Mouse (Mus musculus) stomach, embryonic 15.5 days (tissue): ENCODE measurements at regions not wholly inside any gene's neighbourhood (a gene's known extent, or its start where the extent isn't known, plus 50 kb on each side); places are given as distances from the start of the nearest gene placed in this dataset.

Experiments
- ATAC-seq: fragments of 200-750 bp; cut with Nextera tagmentation; 2 replicates; pipeline ENCODE4 v1.8.0; 2017; ENCODE audit warnings: low read depth, moderate number of reproducible peaks, moderate TSS enrichment; ENCODE audit not compliant: insufficient read depth, low FRiP score
- H3K27ac ChIP-seq: fragments of 300-500 bp; sonication (generic); 2 replicates; pipeline ENCODE4 v1.5.1; 2015; ENCODE audit warnings: mild to moderate bottlenecking, inconsistent platforms
- H3K27me3 ChIP-seq: fragments of 300-500 bp; sonication (generic); replicated peaks from 2 replicates; pipeline ENCODE4 v1.6.1; 2015; ENCODE audit warnings: inconsistent platforms
- H3K36me3 ChIP-seq: fragments of 300-500 bp; sonication (generic); 2 replicates; pipeline ENCODE4 v1.6.1; 2015; ENCODE audit warnings: inconsistent platforms
- H3K4me1 ChIP-seq: fragments of 300-500 bp; sonication (generic); 2 replicates; pipeline ENCODE4 v1.6.1; 2015; ENCODE audit warnings: inconsistent platforms
- H3K4me2 ChIP-seq: fragments of 300-500 bp; sonication (generic); 2 replicates; pipeline ENCODE4 v1.6.1; 2015; ENCODE audit warnings: mild to moderate bottlenecking, inconsistent platforms
- H3K4me3 ChIP-seq: fragments of 300-500 bp; sonication (generic); replicated peaks from 2 replicates; pipeline ENCODE4 v1.5.1; 2015; ENCODE audit warnings: inconsistent platforms
- H3K9ac ChIP-seq: fragments of 300-500 bp; sonication (generic); 2 replicates; pipeline ENCODE4 v1.6.1; 2015; ENCODE audit warnings: inconsistent platforms
- H3K9me3 ChIP-seq: fragments of 300-500 bp; sonication (generic); 2 replicates; pipeline ENCODE4 v1.6.1; 2016; ENCODE audit warnings: inconsistent platforms
- WGBS: fragments of 180-500 bp; shearing (Covaris S2); methylation state at CpG from one replicate; pipeline ENCODE4 v1.1.7; 2015; 5-methylcytosine and 5-hydroxymethylcytosine counted together

DNA sequence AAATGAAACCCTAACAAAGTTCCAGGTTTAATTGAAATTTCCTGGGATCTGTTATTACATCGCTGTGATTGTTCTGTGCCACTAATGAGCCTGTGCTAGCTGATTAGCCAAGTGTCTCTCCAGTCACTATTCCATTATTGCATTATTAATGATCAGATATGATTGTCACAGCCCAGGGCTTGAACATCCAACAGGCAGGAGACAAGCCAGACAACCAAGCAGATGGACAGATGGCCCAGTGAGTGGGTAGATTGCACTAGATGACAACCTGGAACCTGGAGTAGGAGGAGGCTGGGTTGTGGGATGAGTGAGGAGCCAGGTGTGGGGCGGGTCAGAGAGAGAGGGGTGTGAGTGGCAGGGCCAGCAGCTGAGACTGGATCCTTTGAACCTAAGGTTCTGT, 161.6 kb downstream of the Trim29 start:
- Histone ChIP-seq H3K4me1 (no peaks in the 10 kb centered on the region), H3K4me2 (no peak overlapping the region), H3K9ac (no peak overlapping the region)

GRCm38 (mm10) chr9:43473164-43473563, 162.5 kb downstream of the Trim29 start:
- no peak overlapping the region for H3K4me2 ChIP-seq
- no peak for ATAC-seq
- 71% methylated on average over 1 of the region's 1 CpGs for WGBS

More for the DNA sequence above, 161.6 kb downstream of the Trim29 start:
- no peaks in the 10 kb centered on the region for H3K36me3 ChIP-seq
- WGBS, result 61% methylated on average over 2 of the region's 2 CpGs
- H3K9me3 ChIP-seq, result no peaks in the 10 kb centered on the region
- H3K27ac ChIP-seq, result no peak overlapping the region
- H3K4me3 ChIP-seq, result no peak overlapping the region
- no peaks in the 10 kb centered on the region for H3K27me3 ChIP-seq
- no peak for ATAC-seq

GRCm38 (mm10) chr9:43473601-43474302, 163.1 kb downstream of the Trim29 start:
- no peaks in the 10 kb centered on the region for H3K36me3 ChIP-seq
- 61% methylated on average over 16 of the region's 16 CpGs for WGBS

More at GRCm38 (mm10) chr9:43473164-43473563, 162.5 kb downstream of the Trim29 start:
- no peaks in the 10 kb centered on the region for H3K27me3 ChIP-seq
- H3K27ac ChIP-seq, result no peak overlapping the region
- no peaks in the 10 kb centered on the region for H3K4me1 ChIP-seq
- no peaks in the 10 kb centered on the region for H3K9me3 ChIP-seq
- no peak overlapping the region for H3K4me3 ChIP-seq
- H3K36me3 ChIP-seq, result no peaks in the 10 kb centered on the region
- no peak overlapping the region for H3K9ac ChIP-seq

DNA sequence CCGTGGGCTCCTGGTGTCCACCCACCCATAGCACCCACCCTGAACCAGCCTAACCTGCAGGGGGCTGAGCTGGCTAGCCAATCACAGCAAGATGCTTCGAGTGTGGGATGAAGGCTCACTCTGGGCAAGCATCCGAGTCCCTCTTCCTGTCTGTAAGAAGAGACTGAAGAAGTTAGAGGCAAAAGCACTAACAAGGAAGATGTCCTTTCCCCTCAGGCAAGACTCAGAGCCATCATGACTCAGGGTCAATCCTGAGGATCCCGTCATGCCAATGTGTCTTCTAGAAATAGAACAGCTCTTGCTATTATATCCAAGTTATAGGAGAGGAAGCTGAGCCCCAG, 163.6 kb downstream of the Trim29 start:
- H3K4me2 ChIP-seq, result no peak overlapping the region
- no peak overlapping the region for H3K9ac ChIP-seq
- no peaks in the 10 kb centered on the region for H3K9me3 ChIP-seq
- no peaks in the 10 kb centered on the region for H3K4me1 ChIP-seq
- no peak overlapping the region for H3K4me3 ChIP-seq
- no peak for ATAC-seq
- H3K27ac ChIP-seq, result no peak overlapping the region
- no peaks in the 10 kb centered on the region for H3K36me3 ChIP-seq
- WGBS, result 76% methylated on average over 4 of the region's 4 CpGs
- no peaks in the 10 kb centered on the region for H3K27me3 ChIP-seq

More at GRCm38 (mm10) chr9:43473601-43474302, 163.1 kb downstream of the Trim29 start:
- Histone ChIP-seq H3K4me3 (no peak overlapping the region), H3K9ac (no peak overlapping the region), H3K27ac (no peak overlapping the region), H3K9me3 (no peaks in the 10 kb centered on the region), H3K4me2 (no peak overlapping the region), H3K27me3 (no peaks in the 10 kb centered on the region), H3K4me1 (no peaks in the 10 kb centered on the region)
- ATAC-seq, result no peak

GRCm38 (mm10) chr9:43480826-43481591, 170.4 kb downstream of the Trim29 start:
- no peaks in the 10 kb centered on the region for H3K9me3 ChIP-seq
- H3K4me3 ChIP-seq, result no peak overlapping the region
- WGBS, result 52% methylated on average over 3 of the region's 3 CpGs
- no peak overlapping the region for H3K9ac ChIP-seq
- no peaks in the 10 kb centered on the region for H3K27me3 ChIP-seq
- H3K4me1 ChIP-seq, result no peaks in the 10 kb centered on the region
- no peaks in the 10 kb centered on the region for H3K36me3 ChIP-seq
- H3K27ac ChIP-seq, result no peak overlapping the region
- no peak for ATAC-seq
- no peak overlapping the region for H3K4me2 ChIP-seq

GRCm38 (mm10) chr9:43482101-43483090, 171.7 kb downstream of the Trim29 start:
- no peak overlapping the region for H3K4me3 ChIP-seq
- H3K4me1 ChIP-seq, result no peaks in the 10 kb centered on the region
- 62% methylated on average over 11 of the region's 11 CpGs for WGBS
- H3K4me2 ChIP-seq, result no peak overlapping the region
- no peaks in the 10 kb centered on the region for H3K36me3 ChIP-seq
- no peak for ATAC-seq
- no peaks in the 10 kb centered on the region for H3K9me3 ChIP-seq
- no peak overlapping the region for H3K9ac ChIP-seq
- no peak overlapping the region for H3K27ac ChIP-seq
- H3K27me3 ChIP-seq, result no peaks in the 10 kb centered on the region

GRCm38 (mm10) chr9:43483195-43483594, 172.5 kb downstream of the Trim29 start:
- H3K9ac ChIP-seq, result no peak overlapping the region
- H3K4me2 ChIP-seq, result no peak overlapping the region
- no peak overlapping the region for H3K27ac ChIP-seq
- no peaks in the 10 kb centered on the region for H3K9me3 ChIP-seq
- WGBS, result 72% methylated on average over 2 of the region's 2 CpGs
- H3K27me3 ChIP-seq, result no peaks in the 10 kb centered on the region
- ATAC-seq, result no peak
- H3K4me3 ChIP-seq, result no peak overlapping the region
- H3K4me1 ChIP-seq, result no peaks in the 10 kb centered on the region
- H3K36me3 ChIP-seq, result no peaks in the 10 kb centered on the region

GRCm38 (mm10) chr9:43483906-43484305, 173.3 kb downstream of the Trim29 start:
- H3K4me2 ChIP-seq, result no peak overlapping the region
- no peak overlapping the region for H3K9ac ChIP-seq
- H3K36me3 ChIP-seq, result no peaks in the 10 kb centered on the region
- H3K27ac ChIP-seq, result no peak overlapping the region
- H3K4me3 ChIP-seq, result no peak overlapping the region
- no peaks in the 10 kb centered on the region for H3K27me3 ChIP-seq
- H3K4me1 ChIP-seq, result no peaks in the 10 kb centered on the region
- WGBS, result 86% methylated on average over 2 of the region's 2 CpGs
- ATAC-seq, result no peak
- no peaks in the 10 kb centered on the region for H3K9me3 ChIP-seq

- no peak overlapping the region for H3K9ac ChIP-seq
- ATAC-seq, result no peak
- H3K9me3 ChIP-seq, result no peaks in the 10 kb centered on the region
- H3K4me3 ChIP-seq, result no peak overlapping the region
- no peak overlapping the region for H3K4me2 ChIP-seq
- 46% methylated on average over 4 of the region's 4 CpGs for WGBS
- no peaks in the 10 kb centered on the region for H3K36me3 ChIP-seq
- H3K27ac ChIP-seq, result no peak overlapping the region
- no peaks in the 10 kb centered on the region for H3K4me1 ChIP-seq
- no peaks in the 10 kb centered on the region for H3K27me3 ChIP-seq
Observed at GRCm38 (mm10) chr9:43486704-43487103, 176.1 kb downstream of the Trim29 start.

DNA sequence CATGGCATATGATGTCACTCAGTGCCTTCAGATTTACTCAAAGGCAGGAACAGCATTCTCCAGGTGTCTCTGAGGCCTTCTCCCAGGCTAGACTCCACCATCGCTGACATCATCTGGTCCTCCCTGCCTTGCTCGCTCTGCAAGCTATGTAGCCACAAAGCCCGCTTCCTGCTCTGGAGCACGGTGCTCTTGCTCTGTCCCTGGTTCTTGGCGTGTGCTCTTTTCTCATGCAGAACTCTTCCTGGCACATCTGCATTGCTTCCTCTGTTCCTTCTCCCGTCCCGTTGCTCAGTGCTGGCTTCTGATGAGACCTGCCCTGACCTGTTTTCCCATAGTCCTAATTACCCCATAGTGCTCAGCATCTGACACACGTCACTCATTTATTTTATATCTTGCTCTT, 178.6 kb downstream of the Trim29 start:
- H3K9ac ChIP-seq, result no peak overlapping the region
- no peak for ATAC-seq
- no peak overlapping the region for H3K4me3 ChIP-seq
- no peaks in the 10 kb centered on the region for H3K36me3 ChIP-seq
- no peak overlapping the region for H3K27ac ChIP-seq
- H3K9me3 ChIP-seq, result no peaks in the 10 kb centered on the region
- no peaks in the 10 kb centered on the region for H3K4me1 ChIP-seq
- WGBS, result 64% methylated on average over 8 of the region's 8 CpGs
- no peaks in the 10 kb centered on the region for H3K27me3 ChIP-seq
- no peak overlapping the region for H3K4me2 ChIP-seq

DNA sequence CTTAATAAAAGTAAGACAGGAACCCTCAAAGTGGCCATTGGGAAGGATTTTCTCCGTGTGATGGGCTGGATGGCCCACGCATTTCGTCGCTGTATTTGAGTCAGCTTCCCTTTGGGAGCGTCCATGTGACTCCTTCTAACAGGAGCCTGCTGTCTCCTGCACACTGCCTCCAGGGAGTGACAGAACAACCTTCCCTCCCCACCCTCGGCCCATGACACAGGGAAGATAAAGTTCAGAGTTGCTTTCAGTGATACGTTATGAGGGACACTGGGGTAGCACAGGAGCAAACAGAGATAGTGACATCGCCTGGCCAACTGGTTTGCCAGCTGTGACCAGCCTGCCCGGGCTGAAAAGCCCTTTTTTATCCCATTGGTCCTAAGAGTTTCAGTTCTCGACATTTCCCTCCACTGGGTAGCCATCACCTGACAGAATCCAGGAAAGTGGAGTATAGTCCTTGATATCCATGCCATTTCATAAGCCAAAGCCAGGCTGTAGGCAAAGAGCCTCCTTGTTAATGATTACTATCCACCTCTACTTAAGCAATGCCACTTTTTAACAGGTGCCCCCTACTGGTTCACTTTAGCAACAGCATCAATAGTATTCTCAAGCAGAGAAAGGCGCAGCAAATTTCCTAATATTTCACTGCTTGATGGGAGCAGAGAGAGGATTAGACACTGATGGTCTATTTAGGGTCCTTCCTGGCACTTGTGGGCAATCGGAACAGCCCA, 180.5 kb downstream of the Trim29 start:
- no peak for ATAC-seq
- H3K4me3 ChIP-seq, result no peak overlapping the region
- H3K4me2 ChIP-seq, result no peak overlapping the region
- no peak overlapping the region for H3K9ac ChIP-seq
- 60% methylated on average over 12 of the region's 12 CpGs for WGBS
- H3K36me3 ChIP-seq, result no peaks in the 10 kb centered on the region
- no peaks in the 10 kb centered on the region for H3K4me1 ChIP-seq
- H3K9me3 ChIP-seq, result no peaks in the 10 kb centered on the region
- H3K27me3 ChIP-seq, result no peaks in the 10 kb centered on the region
- no peak overlapping the region for H3K27ac ChIP-seq
